Mouse (Mus musculus) lung, adult 2 months (tissue): ENCODE results near the gene 1700017N19Rik.

Experiments used
- CTCF ChIP-seq: fragments of 200-500 bp; IDR thresholded peaks from 2 replicates; pipeline ENCODE4 v1.5.1; 2011; ENCODE audit warnings: mild to moderate bottlenecking, low read length, control low read depth; ENCODE audit not compliant: insufficient read depth
- POLR2A ChIP-seq: fragments of 200-500 bp; IDR thresholded peaks from 2 replicates; pipeline ENCODE4 v1.6.1; 2011; ENCODE audit warnings: low read depth, mild to moderate bottlenecking, control low read depth, low read length, borderline replicate concordance; ENCODE audit errors: extremely low read depth

GRCm38 (mm10) chr10:100603511-100603910 lies 13.2 kb downstream of the 1700017N19Rik start:
- TF ChIP-seq CTCF = no peak
- TF ChIP-seq POLR2A = no peak
